Comparison of ENCODE assay signal across 28 mouse cellular contexts in genomic region chr16:93722476-93722875, GRCm38 (mm10). TPM values are rescaled to one million over a fixed set of nuclear protein-coding genes. Genes with fewer than 3 reads are reported as not detected.
DNase-seq lines count a peak whose midpoint lies in the region; ATAC-seq and TF ChIP-seq lines count a peak whose summit lies in the region.
"Had no signal": no experiment of that assay in that cellular context is flagged by ENCODE, and none has a peak within 500 bp of the region (broad histone marks: within the 10 kb centered on the region; RNA-seq: fewer than 3 reads in every experiment).

No protein-coding gene starts in this region.

- ATAC-seq in lung, postnatal 0 days: no peak
- ATAC-seq: forebrain, embryonic 15.5 days; hindbrain, embryonic 16.5 days; intestine, embryonic 15.5 days had no signal

- DNase-seq in cerebellum, adult 2 months: peak; percentile 45 to 49
- DNase-seq in cerebellum, adult 9-10 months: no peak
- DNase-seq in gastrocnemius, adult 2 months: peak; percentile 55
- DNase-seq in gastrocnemius, postnatal 14 days: no peak
- DNase-seq in lung, postnatal 0 days (ENCODE audit: low spot score): no peak
- no peak for DNase-seq in lung, postnatal 4 days
- DNase-seq: adrenal gland, adult 8-10 months; heart, postnatal 4 days; kidney, adult 2 months; kidney, postnatal 4 days; layer of hippocampus, adult 9-11 months; lung, embryonic 14.5 days; retina, postnatal 1 day; right cerebral cortex, postnatal 14 days; thymus, postnatal 4 days had no signal

- intact Hi-C loops in gastrocnemius, adult 2 months (cut with DNase I): no loop called here
- intact Hi-C loops in gastrocnemius, postnatal 14 days (cut with DNase I; ENCODE audit: low total_unique reads): no loop called here

- 9% methylated on average over 2 of the region's 2 CpGs for WGBS in cerebellum, adult 2 months
- 52% methylated on average over 2 of the region's 2 CpGs for WGBS in lung, postnatal 0 days
- 48% methylated on average over 2 of the region's 2 CpGs for WGBS in bone marrow, adult 2 months

- peaks cover 51% of the 10 kb centered on the region for H3K4me1 ChIP-seq in cerebellum, adult 2 months (ENCODE audit: control insufficient read depth, insufficient read depth, low read length)
- H3K4me1 ChIP-seq in lung, postnatal 0 days (ENCODE audit: insufficient read depth, low read depth, low read length): no peaks in the 10 kb centered on the region
- peaks cover 5% of the 10 kb centered on the region for H3K4me1 ChIP-seq in bone marrow, adult 2 months (ENCODE audit: control insufficient read depth, insufficient read depth, low read length)
- H3K4me1 ChIP-seq: embryonic facial prominence, embryonic 12.5 days; heart, embryonic 12.5 days had no signal

- no peak for TF ChIP-seq EP300 in lung, postnatal 0 days (IDR thresholded peaks at IDR 0.05)

- H3K36me3 ChIP-seq in lung, postnatal 0 days (ENCODE audit: insufficient read depth, low read length): no peaks in the 10 kb centered on the region
- H3K36me3 ChIP-seq: embryonic facial prominence, embryonic 12.5 days; forebrain, embryonic 10.5 days; G1E; heart, embryonic 12.5 days; intestine, embryonic 15.5 days; limb, embryonic 10.5 days; limb, embryonic 15.5 days had no signal

- no peaks in the 10 kb centered on the region for H3K27me3 ChIP-seq in cerebellum, adult 2 months (ENCODE audit: control insufficient read depth, insufficient read depth, low read length)
- no peaks in the 10 kb centered on the region for H3K27me3 ChIP-seq in lung, postnatal 0 days (replicated peaks; ENCODE audit: insufficient read depth, low read length)
- H3K27me3 ChIP-seq: embryonic facial prominence, embryonic 12.5 days; forebrain, embryonic 15.5 days; intestine, embryonic 15.5 days; limb, embryonic 15.5 days; liver, embryonic 15.5 days had no signal

- no peaks in the 10 kb centered on the region for H3K9me3 ChIP-seq in lung, postnatal 0 days (ENCODE audit: low read length)
- H3K9me3 ChIP-seq: embryonic facial prominence, embryonic 12.5 days; forebrain, embryonic 10.5 days; forebrain, embryonic 15.5 days; G1E; heart, embryonic 12.5 days; intestine, embryonic 15.5 days; limb, embryonic 10.5 days; limb, embryonic 15.5 days; liver, embryonic 15.5 days had no signal

- TF ChIP-seq POLR2A in cerebellum, adult 2 months (IDR thresholded peaks at IDR 0.05; ENCODE audit: borderline replicate concordance, insufficient read depth, low read length): no peak
- TF ChIP-seq POLR2A in bone marrow, adult 2 months (IDR thresholded peaks at IDR 0.05; ENCODE audit: borderline replicate concordance, control insufficient read depth, low read depth, low read length): no peak

- H3K27ac ChIP-seq in cerebellum, adult 2 months (ENCODE audit: insufficient read depth, low read length): peak overlapping the region; percentile 40; the same call in 1 of the 2 replicates
- H3K27ac ChIP-seq in gastrocnemius, adult 2 months: peak overlapping the region; percentile 73
- H3K27ac ChIP-seq in lung, postnatal 0 days (ENCODE audit: low read length): 0 out of 2 replicates have a peak overlapping the region, but pooled peaks have one; percentile 33
- peak overlapping the region; percentile 59; the same call in 1 of the 2 replicates for H3K27ac ChIP-seq in bone marrow, adult 2 months (ENCODE audit: control insufficient read depth, insufficient read depth, low read depth, low read length, poor library complexity)
- H3K27ac ChIP-seq: embryonic facial prominence, embryonic 12.5 days; forebrain, embryonic 10.5 days; forebrain, embryonic 15.5 days; heart, adult 2 months; intestine, embryonic 15.5 days; limb, embryonic 10.5 days; limb, embryonic 15.5 days had no signal

- no peak for TF ChIP-seq CTCF in cerebellum, adult 2 months (IDR thresholded peaks at IDR 0.05; ENCODE audit: borderline replicate concordance, insufficient read depth, low read depth, low read length)
- no peak for TF ChIP-seq CTCF in gastrocnemius, adult 2 months (IDR thresholded peaks at IDR 0.05)
- TF ChIP-seq CTCF in lung, postnatal 0 days (IDR thresholded peaks at IDR 0.05): no peak
- TF ChIP-seq CTCF in bone marrow, adult 2 months (IDR thresholded peaks at IDR 0.05; ENCODE audit: control insufficient read depth, insufficient read depth, low read length): no peak

- no peak overlapping the region for H3K4me2 ChIP-seq in lung, postnatal 0 days (replicated peaks; ENCODE audit: low read depth, low read length)
- H3K4me2 ChIP-seq: embryonic facial prominence, embryonic 12.5 days; forebrain, embryonic 15.5 days; heart, embryonic 12.5 days; intestine, embryonic 15.5 days; limb, embryonic 15.5 days; liver, embryonic 15.5 days; lung, embryonic 14.5 days; midbrain, embryonic 11.5 days had no signal

- H3K4me3 ChIP-seq in cerebellum, adult 2 months (replicated peaks; ENCODE audit: insufficient read depth, low read depth, low read length): no peak overlapping the region
- peak overlapping the region; percentile 32 for H3K4me3 ChIP-seq in gastrocnemius, adult 2 months
- H3K4me3 ChIP-seq in lung, postnatal 0 days (ENCODE audit: low read depth, low read length): no peak overlapping the region
- H3K4me3 ChIP-seq in bone marrow, adult 2 months (replicated peaks; ENCODE audit: control insufficient read depth, low read depth, low read length): no peak overlapping the region
- H3K4me3 ChIP-seq: embryonic facial prominence, embryonic 12.5 days; forebrain, embryonic 10.5 days; forebrain, embryonic 15.5 days; heart, adult 2 months; heart, embryonic 12.5 days; intestine, embryonic 15.5 days; limb, embryonic 10.5 days; limb, embryonic 15.5 days; liver, embryonic 15.5 days had no signal

- H3K9ac ChIP-seq in lung, postnatal 0 days (replicated peaks; ENCODE audit: low read depth): no peak overlapping the region
- H3K9ac ChIP-seq: embryonic facial prominence, embryonic 12.5 days; forebrain, embryonic 15.5 days; heart, embryonic 12.5 days; intestine, embryonic 15.5 days; limb, embryonic 15.5 days; liver, embryonic 15.5 days; lung, embryonic 14.5 days had no signal

RNA-seq across cellular contexts. Expression of gene Dop1b, which starts 10.8 kb away (rescaled TPM):
- polyA plus RNA-seq in cerebellum, adult 2 months (2012; rRNA removed): 102 and 103 TPM in 2 replicates
- 10 to 100 TPM; 28.6 to 48.7 TPM for total RNA-seq in gastrocnemius, adult 2 months (2021)
- 10 to 100 TPM; 25.7 to 28.5 TPM for total RNA-seq in gastrocnemius, postnatal 14 days (2021)
- 14.8 and 19.8 TPM in 2 replicates for polyA plus RNA-seq in lung, postnatal 0 days (2015; fragmentation: Nextera tagmentation; extraction: Ambion mirVana)
- 36.9 and 49.2 TPM in 2 replicates for polyA plus RNA-seq in bone marrow, adult 2 months (2011; ENCODE audit: insufficient read depth, insufficient read length, low replicate concordance, missing spikeins)

RNA-seq across cellular contexts. Expression of gene Cbr3, which starts 39.5 kb away (rescaled TPM):
- polyA plus RNA-seq in cerebellum, adult 2 months (2012; rRNA removed): 5.3 and 6.2 TPM in 2 replicates
- total RNA-seq in gastrocnemius, adult 2 months (2021): 1 to 10 TPM; 1.8 to 2.3 TPM
- 1 to 10 TPM; 3.0 to 3.6 TPM for total RNA-seq in gastrocnemius, postnatal 14 days (2021)
- polyA plus RNA-seq in lung, postnatal 0 days (2015; fragmentation: Nextera tagmentation; extraction: Ambion mirVana): 14.4 TPM in 2 replicates
- 1.7 and 2.6 TPM in 2 replicates for polyA plus RNA-seq in bone marrow, adult 2 months (2011; ENCODE audit: insufficient read depth, insufficient read length, low replicate concordance, missing spikeins)
- total RNA-seq: G1E had no signal
- polyA plus RNA-seq: G1E; heart, embryonic 12.5 days had no signal

Comparison
In these comparisons a context has a peak if more than half of its experiments do, and no peak if none do; other contexts are left out.
1. DNase-seq: peak in cerebellum, adult 2 months (2 of 2) and gastrocnemius, adult 2 months (single experiment); none in cerebellum, adult 9-10 months (single experiment), gastrocnemius, postnatal 14 days (single experiment), lung, postnatal 0 days (single experiment) and lung, postnatal 4 days (0 of 2).
2. Peak in every context shown above with its lines, with median percentiles within 50 percentile points of each other: H3K27ac ChIP-seq.